Mouse (Mus musculus): Measurements from ENCODE around the gene Csta1.

DNA sequence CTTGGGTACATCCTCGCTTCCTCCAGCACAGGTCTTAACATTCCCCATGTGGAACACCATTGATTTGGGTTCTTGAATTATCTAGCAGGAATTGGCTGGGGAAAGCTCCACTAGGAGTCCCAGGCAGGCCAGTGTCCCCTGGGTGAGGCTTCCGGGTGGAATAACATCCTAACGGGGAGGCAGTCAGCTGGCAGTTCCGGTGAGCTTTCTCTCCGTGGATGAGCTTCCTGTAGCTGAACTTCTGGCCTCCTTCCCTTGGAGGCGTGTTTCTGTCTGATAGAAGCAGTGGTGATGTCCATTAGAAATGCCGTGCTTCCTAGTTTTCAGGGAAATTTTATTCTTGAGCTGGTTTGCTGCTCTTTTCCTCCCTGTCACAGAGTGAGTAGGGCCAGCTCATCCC is 42.0 kb downstream of the Csta1 start:
- TF ChIP-seq CTCF (conservative IDR thresholded peaks at IDR 0.05; ENCODE audit: insufficient read depth, insufficient read length, low read depth, low read length) (no peak), POLR2A (IDR thresholded peaks at IDR 0.05; ENCODE audit: low read depth, low read length) (no peak)

All from kidney, adult 2 months (tissue).